Mouse (Mus musculus): ENCODE results near the gene Mocs3. TPM values are rescaled to one million over a fixed set of nuclear protein-coding genes. Genes with fewer than 3 reads are reported as not detected.

Mocs3 gene
- polyA plus RNA-seq, 1 experiment from 2014 or later = 7.0 TPM

- DNase-seq (ENCODE audit: low spot score) (peak; percentile 94), ATAC-seq (ENCODE audit: insufficient number of reproducible peaks, low FRiP score, low TSS enrichment, low read depth) (no peak)
- Histone ChIP-seq H3K27ac (replicated peaks; ENCODE audit: low read depth, low read length) (peak overlapping the region; percentile 100), H3K9me3 (ENCODE audit: control insufficient read depth, low read length) (no peaks in the 10 kb centered on the region), H3K9ac (ENCODE audit: low read length) (peak overlapping the region; percentile 100), H3K36me3 (ENCODE audit: control insufficient read depth, insufficient read depth, low read length) (peaks cover 13% of the 10 kb centered on the region), H3K27me3 (ENCODE audit: control insufficient read depth, insufficient read depth, low read length) (no peaks in the 10 kb centered on the region), H3K4me1 (ENCODE audit: control insufficient read depth, insufficient read depth, low read length) (peaks cover 5% of the 10 kb centered on the region), H3K4me2 (ENCODE audit: low read depth, severe bottlenecking) (peak overlapping the region; percentile 77), H3K4me3 (ENCODE audit: low read depth, low read length) (peak overlapping the region; percentile 100)
- WGBS = 6% methylated on average over 6 of the region's 6 CpGs
Measured at GRCm38 (mm10) chr2:168205265-168205664, 25.2 kb upstream of the Mocs3 start.

GRCm38 (mm10) chr2:168205681-168206631 is 24.5 kb upstream of the Mocs3 start:
- Histone ChIP-seq H3K9ac (ENCODE audit: low read length) (peak overlapping the region; percentile 100), H3K4me2 (ENCODE audit: low read depth, severe bottlenecking) (peak overlapping the region; percentile 77), H3K27me3 (ENCODE audit: control insufficient read depth, insufficient read depth, low read length) (no peaks in the 10 kb centered on the region), H3K36me3 (ENCODE audit: control insufficient read depth, insufficient read depth, low read length) (peaks cover 13% of the 10 kb centered on the region), H3K4me1 (ENCODE audit: control insufficient read depth, insufficient read depth, low read length) (peaks cover 5% of the 10 kb centered on the region), H3K27ac (replicated peaks; ENCODE audit: low read depth, low read length) (peak overlapping the region; percentile 100), H3K9me3 (ENCODE audit: control insufficient read depth, low read length) (no peaks in the 10 kb centered on the region), H3K4me3 (ENCODE audit: low read depth, low read length) (peak overlapping the region; percentile 100)
- ATAC-seq (ENCODE audit: insufficient number of reproducible peaks, low FRiP score, low TSS enrichment, low read depth) (no peak), DNase-seq (ENCODE audit: low spot score) (peak; percentile 62)
- under 1% methylated on average over 46 of the region's 49 CpGs for WGBS

- Histone ChIP-seq H3K9ac (ENCODE audit: low read length) (peak within 1 kb of the TSS; percentile 100), H3K36me3 (ENCODE audit: control insufficient read depth, insufficient read depth, low read length) (peaks cover 17% of the 10 kb centered on the region), H3K4me2 (ENCODE audit: low read depth, severe bottlenecking) (peak within 1 kb of the TSS; percentile 77), H3K27ac (replicated peaks; ENCODE audit: low read depth, low read length) (peak within 1 kb of the TSS; percentile 100), H3K27me3 (ENCODE audit: control insufficient read depth, insufficient read depth, low read length) (no peaks in the 10 kb centered on the region), H3K4me3 (ENCODE audit: low read depth, low read length) (peak within 1 kb of the TSS; percentile 100), H3K9me3 (ENCODE audit: control insufficient read depth, low read length) (no peaks in the 10 kb centered on the region), H3K4me1 (ENCODE audit: control insufficient read depth, insufficient read depth, low read length) (peaks cover 5% of the 10 kb centered on the region)
- ATAC-seq (ENCODE audit: insufficient number of reproducible peaks, low FRiP score, low TSS enrichment, low read depth) (peak; percentile 90), DNase-seq (ENCODE audit: low spot score) (peak; percentile 99)
- under 1% methylated on average over 74 of the region's 89 CpGs for WGBS
Measured at GRCm38 (mm10) chr2:168206725-168207644, 23.4 kb upstream of the Mocs3 start, which contains the start of gene Adnp. Adnp (minus strand) TSS chr2:168207112.

GRCm38 (mm10) chr2:168207883-168208282 is 22.5 kb upstream of the Mocs3 start:
- Histone ChIP-seq H3K4me2 (ENCODE audit: low read depth, severe bottlenecking) (no peak overlapping the region), H3K4me3 (ENCODE audit: low read depth, low read length) (no peak overlapping the region)

GRCm38 (mm10) chr2:168213788-168214397 is 16.5 kb upstream of the Mocs3 start:
- no peaks in the 10 kb centered on the region for H3K27me3 ChIP-seq (ENCODE audit: control insufficient read depth, insufficient read depth, low read length)
- no peak for DNase-seq (ENCODE audit: low spot score)
- H3K36me3 ChIP-seq (ENCODE audit: control insufficient read depth, insufficient read depth, low read length) = peaks cover 20% of the 10 kb centered on the region
- no peak overlapping the region for H3K4me2 ChIP-seq (ENCODE audit: low read depth, severe bottlenecking)
- H3K27ac ChIP-seq (replicated peaks; ENCODE audit: low read depth, low read length) = no peak overlapping the region
- H3K4me3 ChIP-seq (ENCODE audit: low read depth, low read length) = no peak overlapping the region
- WGBS = 48% methylated on average over 5 of the region's 5 CpGs
- no peaks in the 10 kb centered on the region for H3K9me3 ChIP-seq (ENCODE audit: control insufficient read depth, low read length)
- H3K4me1 ChIP-seq (ENCODE audit: control insufficient read depth, insufficient read depth, low read length) = no peaks in the 10 kb centered on the region
- ATAC-seq (ENCODE audit: insufficient number of reproducible peaks, low FRiP score, low TSS enrichment, low read depth) = no peak
- no peak overlapping the region for H3K9ac ChIP-seq (ENCODE audit: low read length)

More at GRCm38 (mm10) chr2:168207883-168208282, 22.5 kb upstream of the Mocs3 start:
- WGBS = 91% methylated on average over 3 of the region's 3 CpGs
- H3K27me3 ChIP-seq (ENCODE audit: control insufficient read depth, insufficient read depth, low read length) = no peaks in the 10 kb centered on the region
- ATAC-seq (ENCODE audit: insufficient number of reproducible peaks, low FRiP score, low TSS enrichment, low read depth) = no peak
- peaks cover 22% of the 10 kb centered on the region for H3K36me3 ChIP-seq (ENCODE audit: control insufficient read depth, insufficient read depth, low read length)
- no peak for DNase-seq (ENCODE audit: low spot score)
- no peak overlapping the region for H3K27ac ChIP-seq (replicated peaks; ENCODE audit: low read depth, low read length)
- peaks cover 5% of the 10 kb centered on the region for H3K4me1 ChIP-seq (ENCODE audit: control insufficient read depth, insufficient read depth, low read length)
- H3K9ac ChIP-seq (ENCODE audit: low read length) = no peak overlapping the region
- no peaks in the 10 kb centered on the region for H3K9me3 ChIP-seq (ENCODE audit: control insufficient read depth, low read length)

GRCm38 (mm10) chr2:168223326-168223725 is 7.1 kb upstream of the Mocs3 start:
- no peak overlapping the region for H3K27ac ChIP-seq (replicated peaks; ENCODE audit: low read depth, low read length)
- DNase-seq (ENCODE audit: low spot score) (no peak), ATAC-seq (ENCODE audit: insufficient number of reproducible peaks, low FRiP score, low TSS enrichment, low read depth) (no peak)
- H3K9me3 ChIP-seq (ENCODE audit: control insufficient read depth, low read length) = no peaks in the 10 kb centered on the region
- peaks cover 30% of the 10 kb centered on the region for H3K36me3 ChIP-seq (ENCODE audit: control insufficient read depth, insufficient read depth, low read length)
- WGBS = 88% methylated on average over 6 of the region's 6 CpGs
- no peak overlapping the region for H3K4me2 ChIP-seq (ENCODE audit: low read depth, severe bottlenecking)
- H3K4me3 ChIP-seq (ENCODE audit: low read depth, low read length) = no peak overlapping the region
- H3K9ac ChIP-seq (ENCODE audit: low read length) = no peak overlapping the region
- H3K4me1 ChIP-seq (ENCODE audit: control insufficient read depth, insufficient read depth, low read length) = no peaks in the 10 kb centered on the region
- no peaks in the 10 kb centered on the region for H3K27me3 ChIP-seq (ENCODE audit: control insufficient read depth, insufficient read depth, low read length)

GRCm38 (mm10) chr2:168229116-168230025 is 1.1 kb upstream of the Mocs3 start:
- ATAC-seq (ENCODE audit: insufficient number of reproducible peaks, low FRiP score, low TSS enrichment, low read depth) (0 out of 2 replicates have a peak, but pooled peaks have one; percentile 17), DNase-seq (ENCODE audit: low spot score) (peak; percentile 36)
- H3K36me3 ChIP-seq (ENCODE audit: control insufficient read depth, insufficient read depth, low read length) = peaks cover 16% of the 10 kb centered on the region; the same call in 1 of the 2 replicates

More at GRCm38 (mm10) chr2:168229116-168230025, 1.1 kb upstream of the Mocs3 start:
- WGBS = 21% methylated on average over 41 of the region's 41 CpGs
- H3K27ac ChIP-seq (replicated peaks; ENCODE audit: low read depth, low read length) = no peak overlapping the region
- no peaks in the 10 kb centered on the region for H3K9me3 ChIP-seq (ENCODE audit: control insufficient read depth, low read length)
- H3K27me3 ChIP-seq (ENCODE audit: control insufficient read depth, insufficient read depth, low read length) = no peaks in the 10 kb centered on the region
- H3K4me1 ChIP-seq (ENCODE audit: control insufficient read depth, insufficient read depth, low read length) = peaks cover 16% of the 10 kb centered on the region
- peak overlapping the region; percentile 100 for H3K4me3 ChIP-seq (ENCODE audit: low read depth, low read length)
- H3K9ac ChIP-seq (ENCODE audit: low read length) = peak overlapping the region; percentile 81
- H3K4me2 ChIP-seq (ENCODE audit: low read depth, severe bottlenecking) = peak overlapping the region; percentile 99
